Mouse (Mus musculus): ENCODE results near the gene Gm49405.

Gene Gm49405

DNA sequence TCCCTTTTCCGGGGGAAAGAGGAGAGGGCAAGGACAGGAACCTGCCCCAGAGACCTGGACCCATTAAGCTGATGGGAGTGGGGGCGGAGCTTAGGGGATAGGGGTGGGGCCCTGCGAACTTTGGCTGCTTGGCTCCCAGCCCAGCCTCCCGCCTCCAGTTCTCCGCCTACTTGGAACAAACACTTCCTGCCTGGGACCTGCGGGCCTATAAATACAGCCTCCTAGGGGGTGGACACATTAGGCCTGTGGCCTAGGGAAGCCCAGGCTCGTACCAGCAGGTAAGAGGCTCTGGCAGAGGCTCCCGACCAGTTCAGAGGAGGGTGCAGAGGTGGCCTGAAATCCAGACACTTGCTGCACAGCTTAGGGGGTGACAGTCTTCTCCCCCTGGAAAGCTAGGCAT lies 14.1 kb upstream of the Gm49405 start, which contains the start of gene Acy3:
TSS of gene Acy3 (plus strand) at position 237 of the 400 bp plus-strand sequence.
- in situ Hi-C loops (cut with MboI, MseI): no loop called here

DNA sequence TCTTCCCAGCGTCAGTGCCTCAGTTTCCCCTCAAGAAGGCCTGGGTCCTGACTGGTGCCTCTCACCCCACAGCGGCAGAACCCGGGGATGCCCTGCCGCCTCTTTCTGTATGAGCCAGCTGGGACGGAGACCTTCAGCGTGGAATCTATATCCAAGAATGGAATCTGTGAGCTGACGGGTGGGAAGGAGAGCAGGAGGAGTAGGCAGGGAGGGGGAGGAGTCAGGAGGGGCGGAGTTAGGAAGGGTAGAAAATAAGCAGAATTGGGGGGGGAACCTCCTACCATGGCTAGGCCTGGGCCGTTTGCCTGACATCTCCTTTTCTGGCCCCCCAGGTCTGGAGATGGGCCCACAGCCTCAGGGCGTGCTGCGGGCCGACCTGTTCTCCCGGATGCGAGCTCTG lies 12.4 kb upstream of the Gm49405 start:
- in situ Hi-C loops (cut with MboI, MseI): no loop called here

DNA sequence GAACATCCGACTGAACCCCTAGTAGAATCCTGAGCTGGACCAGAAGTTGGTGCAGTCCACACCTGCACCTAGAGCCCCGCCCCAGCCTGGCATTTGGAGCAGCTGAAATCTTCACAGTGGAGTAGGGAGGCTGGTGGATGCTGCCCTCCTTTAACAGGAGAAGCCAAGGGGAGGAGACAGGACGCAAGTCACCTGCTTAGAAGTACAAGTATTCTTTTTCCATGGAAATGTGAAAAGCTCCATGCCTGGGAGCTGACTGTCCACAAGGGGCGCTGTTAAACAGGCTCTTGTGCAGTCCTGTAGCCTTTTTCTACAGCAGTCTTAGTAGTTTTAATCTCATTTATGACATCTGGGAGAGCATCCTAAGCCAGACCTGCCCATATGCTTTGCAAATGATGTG lies 11.7 kb upstream of the Gm49405 start:
- in situ Hi-C loops (cut with MboI, MseI): no loop called here

DNA sequence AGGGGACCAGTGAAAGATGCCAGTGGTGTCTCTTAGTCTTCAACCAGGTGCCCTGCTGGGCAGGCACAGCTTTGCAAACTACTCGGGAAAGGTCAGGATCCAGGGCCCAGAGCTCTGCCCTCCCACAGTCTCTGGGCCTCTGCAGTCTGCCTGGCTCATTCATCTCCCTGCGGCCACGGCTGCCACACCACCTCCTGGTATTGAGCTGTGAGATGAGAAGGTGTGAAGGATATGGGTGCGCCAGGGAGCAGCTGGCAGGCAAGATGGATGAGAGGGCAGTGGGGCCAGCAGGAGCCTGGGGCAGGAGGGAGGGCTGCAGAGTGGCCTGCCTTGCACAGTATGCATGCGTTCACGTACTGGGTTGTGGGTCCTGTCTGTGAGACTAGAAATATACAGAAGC lies 9.6 kb upstream of the Gm49405 start:
- in situ Hi-C loops (cut with MboI, MseI): loop anchor here in 1 of 2 experiments (5.0 kb wide), 1 partner anchor 51 kb away; no protein-coding TSS in a partner anchor

DNA sequence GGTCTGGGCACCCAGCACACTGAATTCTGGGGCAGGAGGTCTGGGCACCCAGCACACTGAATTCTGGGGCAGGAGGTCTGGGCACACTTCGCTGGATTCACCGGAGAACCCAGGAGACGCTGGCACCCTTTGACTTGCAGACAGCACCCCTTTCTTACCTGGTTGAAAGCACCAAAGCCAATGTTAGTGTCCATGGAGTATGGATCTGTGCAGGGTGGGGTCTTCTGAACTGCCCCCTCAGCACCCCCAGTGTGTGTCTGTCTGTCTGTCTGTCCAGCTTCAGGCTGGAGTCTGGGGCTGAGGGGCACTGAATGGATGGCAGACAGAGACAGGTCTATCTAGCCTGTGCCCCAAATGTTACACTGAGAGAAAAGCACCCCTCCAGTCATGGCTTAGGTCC lies 8.9 kb upstream of the Gm49405 start:
- in situ Hi-C loops (cut with MboI, MseI): loop anchor here in 1 of 2 experiments (5.0 kb wide), 1 partner anchor 51 kb away; no protein-coding TSS in a partner anchor

DNA sequence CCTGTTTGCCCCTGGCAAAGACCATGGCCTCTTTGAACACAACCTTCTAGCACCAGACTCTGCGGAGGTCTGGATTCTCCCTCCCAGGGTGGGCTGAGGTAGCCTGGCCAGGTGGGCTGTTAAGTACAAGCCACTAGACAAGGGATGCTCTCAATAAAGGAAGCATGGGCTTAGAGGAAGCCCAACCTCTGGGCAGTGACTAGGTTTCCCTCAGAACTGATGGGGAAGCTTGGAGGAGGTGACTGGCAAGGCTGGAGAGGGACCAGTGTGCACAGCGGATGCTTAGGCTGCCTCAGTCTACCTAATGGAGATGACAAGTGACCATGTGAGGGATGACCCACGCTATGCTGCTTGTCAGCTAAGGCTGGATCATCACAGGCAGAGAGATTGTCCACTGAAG lies 8.5 kb upstream of the Gm49405 start:
- in situ Hi-C loops (cut with MboI, MseI): loop anchor here in 1 of 2 experiments (5.0 kb wide), 1 partner anchor 50 kb away; no protein-coding TSS in a partner anchor

DNA sequence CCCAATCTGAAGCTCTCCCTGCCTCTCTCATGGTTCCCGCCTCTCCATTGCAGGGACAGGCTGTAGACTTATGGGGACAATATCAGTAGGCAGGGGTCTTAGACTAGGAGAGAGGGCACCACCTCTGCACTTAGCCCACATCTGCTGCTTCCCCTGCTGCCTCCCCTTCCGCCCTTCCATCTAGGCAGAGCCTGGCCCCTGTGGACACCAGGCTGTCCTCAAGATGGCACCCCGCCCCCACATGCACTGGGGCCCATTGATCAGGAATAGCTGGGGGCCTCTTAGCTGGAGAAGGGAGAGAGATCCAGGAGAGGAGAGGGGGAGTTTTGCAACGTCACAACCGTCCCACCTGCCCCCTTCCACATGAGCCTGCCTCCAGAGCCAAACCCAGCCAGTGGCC lies 8.0 kb upstream of the Gm49405 start, which contains the start of gene Tbx10:
TSS of gene Tbx10 (plus strand) at position 337 of the 400 bp plus-strand sequence.
- in situ Hi-C loops (cut with MboI, MseI): loop anchor here in 1 of 2 experiments (5.0 kb wide), 1 partner anchor 50 kb away; no protein-coding TSS in a partner anchor

DNA sequence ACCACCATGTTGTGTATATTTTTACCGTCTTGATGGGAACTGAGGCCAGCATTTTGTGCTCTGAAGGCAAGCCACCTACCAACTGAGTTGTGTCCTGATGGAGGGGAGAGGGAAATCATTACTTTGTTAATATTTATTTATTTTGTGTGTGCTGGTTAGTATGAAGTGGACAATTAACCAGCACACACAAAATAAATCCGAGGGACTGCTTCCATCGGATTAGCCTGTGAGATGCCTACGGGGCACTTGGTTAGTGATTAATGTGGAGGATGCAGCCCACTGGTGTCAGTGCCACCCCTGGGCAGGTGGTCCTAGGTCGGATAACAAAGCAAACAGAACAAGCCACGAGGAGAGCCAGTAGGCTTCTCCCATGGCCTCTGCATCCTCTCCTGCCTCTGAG lies 5.5 kb upstream of the Gm49405 start:
- in situ Hi-C loops (cut with MboI, MseI): loop anchor here in 1 of 2 experiments (5.0 kb wide), 1 partner anchor 47 kb away; no protein-coding TSS in a partner anchor

DNA sequence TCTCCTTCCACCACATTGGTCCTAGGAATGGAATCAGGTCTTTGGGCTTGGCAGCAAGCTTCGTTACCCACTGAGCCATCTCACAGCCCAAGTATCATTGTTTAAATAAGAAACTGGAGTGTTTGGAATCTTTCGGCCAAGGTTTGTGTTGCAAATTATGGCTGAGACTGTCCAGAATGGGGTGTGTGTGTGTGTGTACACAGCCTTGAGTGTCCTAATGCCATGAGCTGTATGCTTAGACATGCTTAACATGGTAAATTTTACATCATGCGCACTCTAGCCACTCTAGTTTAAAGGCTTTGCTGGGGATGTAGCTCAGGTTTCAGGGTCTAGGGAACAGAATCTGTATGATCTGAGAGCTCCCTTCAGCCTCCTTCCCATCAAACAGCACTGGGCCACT lies 4.9 kb upstream of the Gm49405 start:
- in situ Hi-C loops (cut with MboI, MseI): no loop called here

DNA sequence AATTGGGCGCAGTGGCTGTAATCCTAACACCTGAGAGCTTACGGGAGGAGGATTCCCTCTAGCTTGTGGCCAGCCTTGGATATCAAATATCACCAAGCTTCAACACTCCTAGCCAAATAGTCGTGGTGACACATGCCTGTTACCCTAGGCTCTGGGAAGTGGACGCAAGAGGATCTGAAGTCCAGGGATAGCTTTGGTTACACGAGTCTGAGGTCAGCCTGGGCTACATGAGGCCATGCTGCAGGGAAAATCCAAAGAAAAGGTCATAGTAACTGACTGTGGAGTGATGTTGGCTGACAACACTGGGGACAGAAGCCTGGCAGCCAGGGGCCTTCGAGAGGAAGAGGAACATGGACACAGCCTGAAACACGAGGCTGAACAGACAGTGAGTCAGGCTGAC lies 4.3 kb upstream of the Gm49405 start:
- in situ Hi-C loops (cut with MboI, MseI): no loop called here

DNA sequence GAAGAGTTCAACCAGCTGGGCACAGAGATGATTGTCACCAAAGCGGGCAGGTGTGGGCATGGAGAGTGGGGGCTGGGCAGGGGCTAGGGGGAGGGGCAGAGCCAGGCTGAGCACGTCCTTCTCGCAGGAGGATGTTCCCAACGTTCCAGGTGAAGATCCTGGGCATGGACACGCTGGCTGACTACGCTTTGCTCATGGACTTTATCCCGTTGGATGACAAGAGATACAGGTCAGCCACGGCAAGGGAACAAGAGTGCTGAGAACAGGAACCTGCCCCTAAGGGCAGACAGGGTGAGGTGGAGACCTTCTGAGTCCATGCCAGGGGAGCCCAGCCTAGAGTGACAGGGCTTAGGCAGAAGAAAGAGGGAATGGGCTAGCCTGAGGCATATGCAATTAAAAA lies 3.7 kb upstream of the Gm49405 start:
- in situ Hi-C loops (cut with MboI, MseI): no loop called here

DNA sequence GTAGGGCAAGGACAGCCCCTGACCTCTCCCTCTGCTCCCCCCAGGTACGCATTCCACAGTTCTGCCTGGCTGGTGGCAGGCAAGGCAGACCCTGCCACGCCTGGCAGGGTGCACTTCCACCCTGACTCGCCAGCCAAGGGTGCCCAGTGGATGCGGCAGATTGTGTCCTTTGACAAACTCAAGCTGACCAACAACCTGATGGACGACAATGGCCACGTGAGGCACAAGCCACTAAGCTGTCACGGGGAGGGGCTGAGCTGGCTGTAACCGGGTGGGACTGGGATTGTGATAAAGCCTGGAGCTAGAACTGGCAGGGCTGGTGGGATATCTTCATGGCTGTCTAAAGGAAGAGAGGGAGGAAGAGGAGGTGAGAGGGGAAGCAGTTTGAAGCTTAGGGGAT lies 3.2 kb upstream of the Gm49405 start:
- in situ Hi-C loops (cut with MboI, MseI): no loop called here

DNA sequence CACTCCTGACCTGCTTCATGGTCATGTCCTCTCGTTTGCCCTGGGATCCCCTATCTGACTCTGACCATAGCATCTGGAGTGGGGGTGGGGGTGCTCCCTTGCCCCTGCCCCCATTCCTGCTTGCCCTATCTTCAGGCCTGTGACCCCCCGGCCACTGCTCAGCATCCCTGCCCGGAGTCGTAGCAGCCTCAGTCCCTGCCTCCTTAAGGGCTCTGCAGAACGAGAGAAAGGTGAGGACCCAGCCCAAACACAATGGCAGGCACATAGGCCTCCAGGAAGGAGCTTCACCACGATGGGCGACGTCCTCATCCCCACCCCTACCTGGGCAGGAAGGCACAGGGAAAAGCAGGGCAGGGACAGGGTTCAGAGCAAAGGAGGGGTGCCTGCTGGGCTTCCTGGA lies 2.1 kb upstream of the Gm49405 start:
- in situ Hi-C loops (cut with MboI, MseI): no loop called here

DNA sequence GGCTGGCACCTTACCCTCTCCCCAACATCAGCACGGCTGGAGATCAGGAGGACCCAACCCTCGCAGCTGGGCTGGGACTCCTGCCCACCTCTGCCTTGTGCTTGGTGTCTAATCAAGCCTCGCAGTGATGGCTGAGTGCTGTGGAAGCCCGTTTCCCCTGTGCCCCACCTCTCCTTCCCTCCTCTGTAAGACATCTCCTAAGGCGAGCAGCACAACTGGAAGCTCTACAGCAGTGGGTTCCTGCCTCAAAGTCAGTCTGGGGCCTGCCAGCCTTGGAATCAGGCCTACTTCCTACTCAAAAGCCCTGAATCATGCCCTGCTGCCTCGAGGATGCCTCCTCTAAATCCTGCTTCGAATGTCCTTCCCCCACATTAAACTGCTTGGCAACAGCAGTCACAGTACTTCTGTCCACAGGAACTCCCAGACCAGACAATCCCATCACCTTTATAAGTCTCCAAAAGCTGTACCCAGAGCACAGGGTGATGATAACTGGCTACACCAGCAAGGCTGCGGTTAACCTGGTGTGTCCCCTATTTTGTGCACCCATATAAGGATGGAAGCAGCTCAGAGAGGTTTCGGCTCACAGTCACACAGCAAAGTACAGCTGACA lies 1.2 kb upstream of the Gm49405 start:
- in situ Hi-C loops (cut with MboI, MseI): no loop called here

DNA sequence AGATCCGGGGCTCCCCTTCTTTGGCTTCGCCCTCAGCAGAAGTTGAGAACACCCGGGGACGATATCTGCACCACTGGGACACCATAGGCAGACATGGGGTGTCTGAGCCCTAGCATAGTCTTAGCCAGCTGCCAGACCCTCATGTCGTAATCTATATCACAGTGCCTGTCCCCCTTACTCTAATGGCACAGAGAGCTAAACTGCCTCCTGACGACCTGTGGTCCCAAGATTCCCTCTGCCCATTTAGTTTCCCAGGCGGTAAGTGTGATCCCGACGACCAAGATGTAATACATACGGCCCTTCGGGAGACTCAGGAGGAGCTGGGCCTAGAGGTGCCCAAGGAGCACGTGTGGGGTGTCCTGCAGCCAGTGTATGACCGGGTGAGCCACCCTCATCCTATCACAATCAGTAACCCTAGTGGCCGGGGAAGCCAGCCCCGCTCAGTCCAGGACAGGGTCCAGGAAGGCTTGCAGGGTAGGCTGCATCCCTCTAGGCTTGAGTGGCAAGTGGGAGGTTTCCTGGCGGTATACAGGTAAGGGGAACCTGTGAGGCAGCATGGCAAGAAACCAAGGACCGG lies 611 bp downstream of the Gm49405 start:
- in situ Hi-C loops (cut with MboI, MseI): no loop called here

DNA sequence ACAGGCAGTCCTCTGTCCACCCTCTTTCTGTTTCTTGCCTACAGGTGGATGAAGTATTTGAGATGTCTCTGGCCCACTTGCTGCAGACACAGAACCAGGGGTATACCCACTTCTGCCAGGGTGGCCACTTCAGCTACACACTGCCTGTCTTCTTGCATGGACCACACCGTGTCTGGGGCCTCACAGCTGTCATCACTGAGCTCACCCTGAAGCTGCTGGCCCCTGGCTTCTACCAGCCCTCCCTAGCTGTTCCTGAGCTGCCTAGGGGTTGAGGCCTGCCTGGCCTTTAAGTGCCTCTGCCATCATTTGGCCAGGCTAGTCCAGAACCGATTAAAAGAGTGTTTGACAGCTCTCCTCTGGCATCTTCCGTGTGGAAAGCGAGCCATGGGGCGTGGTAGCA lies 1.3 kb downstream of the Gm49405 start:
- in situ Hi-C loops (cut with MboI, MseI): no loop called here

DNA sequence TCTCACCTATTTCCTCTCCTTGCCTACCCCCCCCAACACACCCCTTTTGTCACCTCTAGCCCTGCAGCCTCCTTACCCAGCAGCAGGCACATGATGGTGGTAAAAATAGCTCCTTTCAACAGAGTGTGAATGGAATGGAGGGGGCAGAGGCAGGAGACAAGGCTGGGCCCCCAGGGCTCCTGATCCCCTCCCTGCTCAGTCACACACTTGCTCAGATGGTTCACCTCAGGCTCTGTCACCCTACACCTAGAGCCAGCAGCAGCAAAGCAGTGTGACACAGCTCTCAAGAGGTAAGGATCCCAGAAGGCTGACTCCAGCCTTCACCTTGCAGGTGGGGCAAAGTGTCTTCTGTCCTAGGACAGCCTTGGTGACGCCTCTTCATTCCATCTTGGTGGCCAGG lies 2.7 kb downstream of the Gm49405 start, which contains the start of gene Doc2g:
TSS of gene Doc2g (plus strand) at position 202 of the 400 bp plus-strand sequence.
- in situ Hi-C loops (cut with MboI, MseI): no loop called here

DNA sequence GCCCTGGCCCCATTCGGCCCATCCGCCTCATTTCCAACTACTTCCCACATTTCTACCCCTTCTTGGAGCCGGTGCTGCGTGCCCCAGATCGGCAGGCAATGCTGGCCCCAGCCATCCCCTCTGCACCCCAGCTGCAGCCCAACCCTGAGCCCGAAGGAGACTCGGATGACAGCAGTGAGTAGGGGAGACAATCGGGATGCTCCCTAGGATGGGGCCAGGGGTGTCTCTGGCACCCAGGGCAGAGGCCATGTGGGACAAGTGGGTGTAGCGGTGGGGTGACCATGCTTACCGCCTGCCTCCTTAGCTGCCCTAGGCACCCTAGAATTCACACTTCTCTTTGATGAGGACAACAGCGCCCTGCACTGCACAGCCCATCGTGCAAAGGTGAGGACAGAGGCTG lies 3.2 kb downstream of the Gm49405 start:
- in situ Hi-C loops (cut with MboI, MseI): no loop called here

DNA sequence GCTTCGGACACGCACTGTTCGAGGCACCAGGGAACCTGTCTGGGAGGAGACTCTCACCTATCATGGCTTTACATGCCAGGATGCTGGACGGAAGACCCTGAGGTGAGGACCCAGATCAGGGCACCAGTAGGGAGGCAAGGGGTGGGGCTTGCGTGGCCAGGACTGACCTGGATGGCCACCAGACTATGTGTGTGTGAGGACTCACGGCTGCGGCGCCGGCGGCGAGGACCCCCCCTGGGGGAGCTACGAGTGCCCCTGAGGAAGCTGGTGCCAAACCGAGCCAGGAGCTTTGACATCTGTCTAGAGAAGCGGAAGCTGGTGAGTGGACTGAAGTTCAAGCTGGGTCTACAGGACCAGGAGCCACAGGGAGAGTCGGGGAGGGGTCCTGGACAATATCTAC lies 3.9 kb downstream of the Gm49405 start:
- in situ Hi-C loops (cut with MboI, MseI): no loop called here

DNA sequence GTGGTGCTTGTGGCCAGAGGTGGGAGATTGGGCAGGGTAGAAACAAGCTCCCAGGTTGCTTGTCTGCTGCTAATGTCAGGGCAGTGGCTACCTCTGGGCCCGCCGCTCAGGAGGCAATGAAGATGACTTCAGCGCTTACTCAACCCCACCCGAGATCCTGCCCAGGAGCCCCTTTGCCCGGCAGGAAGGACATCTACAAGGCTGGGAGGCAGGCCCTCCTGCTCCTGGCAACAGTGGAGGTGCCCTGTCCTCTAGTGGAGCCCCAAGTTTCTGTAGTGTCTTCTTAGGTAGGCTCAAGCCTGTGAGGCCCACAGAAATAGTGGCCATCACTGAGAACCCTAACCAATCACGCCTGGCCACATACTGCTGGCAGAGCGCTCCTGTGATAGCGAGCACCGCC lies 4.7 kb downstream of the Gm49405 start:
- in situ Hi-C loops (cut with MboI, MseI): no loop called here

DNA sequence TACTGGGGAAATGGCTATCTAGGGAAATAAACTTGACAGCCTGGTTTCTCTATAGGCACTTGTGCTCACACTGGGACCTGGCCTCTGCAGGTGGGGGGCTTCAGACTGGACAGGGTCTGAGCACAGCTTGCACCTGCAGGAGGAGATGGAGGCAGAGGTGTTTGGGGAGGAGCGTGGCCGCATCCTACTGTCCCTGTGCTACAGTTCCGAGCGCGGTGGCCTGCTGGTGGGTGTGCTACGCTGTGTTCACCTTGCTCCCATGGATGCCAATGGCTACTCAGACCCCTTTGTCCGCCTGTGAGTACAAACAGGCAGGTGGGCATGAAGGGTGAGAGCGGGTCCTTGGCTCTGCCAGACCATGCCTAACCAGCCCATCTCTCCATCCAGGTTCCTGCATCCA lies 5.5 kb downstream of the Gm49405 start:
- in situ Hi-C loops (cut with MboI, MseI): no loop called here

DNA sequence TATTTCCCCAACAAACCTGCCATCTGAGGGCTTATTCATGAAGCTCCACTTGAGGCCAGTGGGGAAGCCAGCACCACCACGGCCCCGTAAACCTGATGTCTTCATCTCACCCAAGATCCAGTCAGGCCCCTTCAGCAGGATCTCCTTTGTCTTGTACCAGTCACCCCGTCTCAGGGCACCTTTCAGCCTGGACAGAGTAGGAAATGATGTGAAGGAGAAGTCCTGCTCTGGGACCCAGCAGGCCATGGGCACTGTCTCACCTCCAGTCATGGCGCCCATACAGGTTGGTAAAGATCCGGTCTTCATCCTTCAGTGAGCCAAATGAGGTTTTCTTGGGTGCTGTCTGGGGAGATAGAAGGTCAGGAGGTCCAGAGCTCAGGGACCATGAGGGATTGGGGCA lies 10.7 kb downstream of the Gm49405 start:
- in situ Hi-C loops (cut with MboI, MseI): no loop called here

DNA sequence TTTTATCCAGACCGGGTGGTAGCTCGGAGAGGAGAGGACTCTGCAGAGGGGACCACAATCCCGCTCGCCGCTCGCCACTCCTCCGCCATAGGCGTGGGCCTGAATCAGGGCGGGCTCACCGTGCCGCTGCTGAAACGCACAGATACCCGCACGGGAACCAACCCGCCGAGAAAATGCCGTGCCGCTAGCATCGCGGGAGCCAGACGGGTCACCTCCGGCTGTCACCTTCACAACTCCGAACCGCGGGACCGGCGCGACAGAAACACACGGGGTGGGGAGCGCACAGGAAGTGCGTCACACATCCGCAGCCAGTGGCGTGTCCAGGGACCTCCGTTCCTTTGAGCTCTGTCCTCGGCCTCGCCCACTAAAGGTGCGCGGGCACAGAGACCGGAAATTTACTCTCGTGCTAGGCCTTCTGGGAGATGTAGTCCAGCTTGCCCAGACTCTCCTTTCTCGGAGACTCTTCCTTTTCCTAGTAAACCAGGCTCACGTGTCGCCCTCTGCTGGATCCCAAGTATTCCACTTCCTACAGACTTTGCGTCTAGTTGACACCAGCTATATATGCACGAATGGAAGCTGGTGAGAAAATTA lies 12.1 kb downstream of the Gm49405 start, which contains the start of gene Ndufv1:
TSS of gene Ndufv1 (minus strand) at position 375 of the 591 bp plus-strand sequence.
- in situ Hi-C loops (cut with MboI, MseI): no loop called here

Measured in T-helper 17 cell (primary cell).